Mouse (Mus musculus): ENCODE results near the gene Klk10.
A peak's percentile ranks its signal among the peaks of the same experiment; 100 is the strongest.

Klk10 gene

GRCm38 (mm10) chr7:43797333-43797769 is 16.5 kb downstream of the Klk10 start, which contains the start of gene Klk8:
Klk8 (plus strand) TSS chr7:43797577.
- DNase-seq, result peak; percentile 48 to 51

GRCm38 (mm10) chr7:43797844-43798462 is 17.1 kb downstream of the Klk10 start:
- peak; percentile 41 to 49 for DNase-seq

GRCm38 (mm10) chr7:43799876-43800275 is 19.0 kb downstream of the Klk10 start:
- no peak for DNase-seq

GRCm38 (mm10) chr7:43810994-43811393 is 30.2 kb downstream of the Klk10 start, which contains the start of gene Klk7:
Klk7 (plus strand) TSS chr7:43811294.
- no peak for DNase-seq

GRCm38 (mm10) chr7:43815211-43815610 is 34.4 kb downstream of the Klk10 start:
- no peak for DNase-seq

- DNase-seq, result no peak
Observed at GRCm38 (mm10) chr7:43816746-43817145, 35.9 kb downstream of the Klk10 start.

- DNase-seq, result no peak
Observed at GRCm38 (mm10) chr7:43821581-43821980, 40.7 kb downstream of the Klk10 start.

GRCm38 (mm10) chr7:43824199-43824598 is 43.4 kb downstream of the Klk10 start, which contains the start of gene Klk6:
Klk6 (plus strand) TSS chr7:43824499.
- DNase-seq, result no peak

- no peak for DNase-seq
Observed at GRCm38 (mm10) chr7:43826056-43826455, 45.2 kb downstream of the Klk10 start.

- DNase-seq, result no peak
Observed at GRCm38 (mm10) chr7:43827706-43828105, 46.9 kb downstream of the Klk10 start.

- DNase-seq, result no peak
Observed at GRCm38 (mm10) chr7:43829006-43829405, 48.2 kb downstream of the Klk10 start.
